Mouse (Mus musculus): ENCODE results near the gene Atp6v1fnb. TPM values are rescaled to one million over a fixed set of nuclear protein-coding genes. Genes with fewer than 3 reads are reported as not detected.

Gene Atp6v1fnb
- not detected for polyA plus RNA-seq (2017; shearing (Covaris generic))

GRCm38 (mm10) chr6:29471137-29471536 lies at the start of gene Atp6v1fnb:
Atp6v1fnb (plus strand) TSS chr6:29471437.

GRCm38 (mm10) chr6:29433038-29433803 lies 38.0 kb upstream of the Atp6v1fnb start, which contains the start of gene Flnc:
Flnc (plus strand) TSS chr6:29433256.

GRCm38 (mm10) chr6:29467583-29468354 lies 3.5 kb upstream of the Atp6v1fnb start, which contains the start of gene Atp6v1f:
Atp6v1f (plus strand) TSS chr6:29467718.

GRCm38 (mm10) chr6:29507447-29508309 lies 36.4 kb downstream of the Atp6v1fnb start, which contains the start of gene Kcp:
Kcp (minus strand) TSS chr6:29507952.

Other genes starting within 250 kb of the Atp6v1fnb start
- gene Hilpda, start 198.9 kb upstream of the Atp6v1fnb start, polyA plus RNA-seq (2017; shearing (Covaris generic)): 230 TPM
- 0.99 TPM for gene Fam71f2, start 191.8 kb upstream of the Atp6v1fnb start, polyA plus RNA-seq (2017; shearing (Covaris generic))
- gene Fam71f1, start 152.3 kb upstream of the Atp6v1fnb start, polyA plus RNA-seq (2017; shearing (Covaris generic)): not detected
- 84.0 TPM for gene Calu, start 123.4 kb upstream of the Atp6v1fnb start, polyA plus RNA-seq (2017; shearing (Covaris generic))
- gene Opn1sw, start 83.0 kb upstream of the Atp6v1fnb start, polyA plus RNA-seq (2017; shearing (Covaris generic)): not detected
- 1.2 TPM for gene Ccdc136, start 75.1 kb upstream of the Atp6v1fnb start, polyA plus RNA-seq (2017; shearing (Covaris generic))
- not detected for gene Flnc, start 38.2 kb upstream of the Atp6v1fnb start, polyA plus RNA-seq (2017; shearing (Covaris generic))
- gene Atp6v1f, start 3.7 kb upstream of the Atp6v1fnb start, polyA plus RNA-seq (2017; shearing (Covaris generic)): 295 TPM
- gene Kcp, start 36.5 kb downstream of the Atp6v1fnb start, polyA plus RNA-seq (2017; shearing (Covaris generic)): 0.32 TPM
- 19.7 TPM for gene Irf5, start 55.2 kb downstream of the Atp6v1fnb start, polyA plus RNA-seq (2017; shearing (Covaris generic))
- gene Tnpo3, start 138.4 kb downstream of the Atp6v1fnb start, polyA plus RNA-seq (2017; shearing (Covaris generic)): 91.2 TPM
- 0.47 TPM for gene Tspan33, start 222.8 kb downstream of the Atp6v1fnb start, polyA plus RNA-seq (2017; shearing (Covaris generic))